Mouse (Mus musculus): ENCODE measurements at regions not wholly inside any gene's neighbourhood (a gene's known extent, or its start where the extent isn't known, plus 50 kb on each side); places are given as distances from the start of the nearest gene placed in this dataset.

- Histone ChIP-seq H3K9me3 (replicated peaks) (no peaks in the 10 kb centered on the region), H3K36me3 (ENCODE audit: poor library complexity, severe bottlenecking) (no peaks in the 10 kb centered on the region), H3K27ac (no peak overlapping the region), H3K27me3 (no peaks in the 10 kb centered on the region), H3K9ac (no peak overlapping the region), H3K4me1 (no peaks in the 10 kb centered on the region), H3K4me2 (no peak overlapping the region), H3K4me3 (no peak overlapping the region)
- WGBS: 73% methylated on average over 1 of the region's 1 CpGs
- no peak for ATAC-seq
These were observed 497.1 kb downstream of the Trib2 start for GRCm38 (mm10) chr12:15319647-15320046.

GRCm38 (mm10) chr12:15294898-15295297 is 521.8 kb downstream of the Trib2 start:
- no peak overlapping the region for H3K27ac ChIP-seq
- H3K4me3 ChIP-seq: no peak overlapping the region
- ATAC-seq: no peak
- no peaks in the 10 kb centered on the region for H3K27me3 ChIP-seq
- H3K4me1 ChIP-seq: no peaks in the 10 kb centered on the region
- H3K36me3 ChIP-seq (ENCODE audit: poor library complexity, severe bottlenecking): no peaks in the 10 kb centered on the region
- WGBS: 84% methylated on average over 2 of the region's 2 CpGs
- H3K9me3 ChIP-seq (replicated peaks): no peaks in the 10 kb centered on the region
- H3K4me2 ChIP-seq: no peak overlapping the region
- H3K9ac ChIP-seq: no peak overlapping the region

GRCm38 (mm10) chr12:15262165-15262564 is 554.6 kb downstream of the Trib2 start:
- Histone ChIP-seq H3K4me3 (no peak overlapping the region), H3K9me3 (replicated peaks) (no peaks in the 10 kb centered on the region), H3K27me3 (no peaks in the 10 kb centered on the region), H3K4me2 (no peak overlapping the region), H3K36me3 (ENCODE audit: poor library complexity, severe bottlenecking) (no peaks in the 10 kb centered on the region), H3K9ac (no peak overlapping the region), H3K27ac (no peak overlapping the region), H3K4me1 (no peaks in the 10 kb centered on the region)
- 89% methylated on average over 1 of the region's 1 CpGs for WGBS
- ATAC-seq: no peak

GRCm38 (mm10) chr12:15261604-15262003 is 555.1 kb downstream of the Trib2 start:
- no peak overlapping the region for H3K9ac ChIP-seq
- WGBS: 86% methylated on average over 1 of the region's 1 CpGs
- no peaks in the 10 kb centered on the region for H3K27me3 ChIP-seq
- no peak for ATAC-seq
- H3K4me1 ChIP-seq: no peaks in the 10 kb centered on the region
- no peaks in the 10 kb centered on the region for H3K36me3 ChIP-seq (ENCODE audit: poor library complexity, severe bottlenecking)
- no peak overlapping the region for H3K4me2 ChIP-seq
- no peak overlapping the region for H3K27ac ChIP-seq
- H3K4me3 ChIP-seq: no peak overlapping the region
- no peaks in the 10 kb centered on the region for H3K9me3 ChIP-seq (replicated peaks)

GRCm38 (mm10) chr12:15260907-15261415 is 555.8 kb downstream of the Trib2 start:
- Histone ChIP-seq H3K9me3 (replicated peaks) (no peaks in the 10 kb centered on the region), H3K4me1 (no peaks in the 10 kb centered on the region), H3K36me3 (ENCODE audit: poor library complexity, severe bottlenecking) (no peaks in the 10 kb centered on the region), H3K9ac (no peak overlapping the region), H3K27me3 (no peaks in the 10 kb centered on the region), H3K27ac (no peak overlapping the region), H3K4me3 (no peak overlapping the region), H3K4me2 (no peak overlapping the region)
- 69% methylated on average over 2 of the region's 2 CpGs for WGBS
- no peak for ATAC-seq

GRCm38 (mm10) chr12:15244966-15245365 is 571.8 kb downstream of the Trib2 start:
- no peak overlapping the region for H3K9ac ChIP-seq
- no peaks in the 10 kb centered on the region for H3K27me3 ChIP-seq
- no peaks in the 10 kb centered on the region for H3K36me3 ChIP-seq (ENCODE audit: poor library complexity, severe bottlenecking)
- H3K27ac ChIP-seq: no peak overlapping the region
- ATAC-seq: no peak
- H3K4me1 ChIP-seq: no peaks in the 10 kb centered on the region
- no peak overlapping the region for H3K4me3 ChIP-seq
- no peak overlapping the region for H3K4me2 ChIP-seq
- 84% methylated on average over 4 of the region's 4 CpGs for WGBS
- H3K9me3 ChIP-seq (replicated peaks): no peaks in the 10 kb centered on the region

- no peak overlapping the region for H3K4me2 ChIP-seq
- H3K27ac ChIP-seq: no peak overlapping the region
- no peak overlapping the region for H3K4me3 ChIP-seq
- peaks cover 4% of the 10 kb centered on the region; the same call in 1 of the 2 replicates for H3K4me1 ChIP-seq
- 81% methylated on average over 5 of the region's 5 CpGs for WGBS
- H3K36me3 ChIP-seq (ENCODE audit: poor library complexity, severe bottlenecking): no peaks in the 10 kb centered on the region
- ATAC-seq: peak; percentile 60; the same call in 1 of the 2 replicates
- H3K9me3 ChIP-seq (replicated peaks): no peaks in the 10 kb centered on the region
- H3K9ac ChIP-seq: no peak overlapping the region
- no peaks in the 10 kb centered on the region for H3K27me3 ChIP-seq
These were observed 594.1 kb downstream of the Trib2 start for GRCm38 (mm10) chr12:15222497-15223170.

GRCm38 (mm10) chr12:15218504-15218903 is 598.2 kb downstream of the Trib2 start:
- ATAC-seq: peak; percentile 58
- no peaks in the 10 kb centered on the region for H3K27me3 ChIP-seq
- no peak overlapping the region for H3K9ac ChIP-seq
- 11% methylated on average over 8 of the region's 8 CpGs for WGBS
- peak overlapping the region; percentile 39 for H3K4me2 ChIP-seq
- no peaks in the 10 kb centered on the region for H3K9me3 ChIP-seq (replicated peaks)
- H3K36me3 ChIP-seq (ENCODE audit: poor library complexity, severe bottlenecking): no peaks in the 10 kb centered on the region
- peaks cover 7% of the 10 kb centered on the region; the same call in 1 of the 2 replicates for H3K4me1 ChIP-seq
- H3K4me3 ChIP-seq: no peak overlapping the region
- no peak overlapping the region for H3K27ac ChIP-seq

- no peaks in the 10 kb centered on the region for H3K36me3 ChIP-seq (ENCODE audit: poor library complexity, severe bottlenecking)
- 61% methylated on average over 3 of the region's 3 CpGs for WGBS
- no peaks in the 10 kb centered on the region for H3K9me3 ChIP-seq (replicated peaks)
- no peak overlapping the region for H3K4me3 ChIP-seq
- 0 out of 2 replicates have a peak, but pooled peaks cover 7% of the 10 kb centered on the region for H3K4me1 ChIP-seq
- no peak overlapping the region for H3K27ac ChIP-seq
- no peak overlapping the region for H3K9ac ChIP-seq
- no peak overlapping the region for H3K4me2 ChIP-seq
- ATAC-seq: no peak
- H3K27me3 ChIP-seq: no peaks in the 10 kb centered on the region
These were observed 600.5 kb downstream of the Trib2 start for GRCm38 (mm10) chr12:15216180-15216579.

DNA sequence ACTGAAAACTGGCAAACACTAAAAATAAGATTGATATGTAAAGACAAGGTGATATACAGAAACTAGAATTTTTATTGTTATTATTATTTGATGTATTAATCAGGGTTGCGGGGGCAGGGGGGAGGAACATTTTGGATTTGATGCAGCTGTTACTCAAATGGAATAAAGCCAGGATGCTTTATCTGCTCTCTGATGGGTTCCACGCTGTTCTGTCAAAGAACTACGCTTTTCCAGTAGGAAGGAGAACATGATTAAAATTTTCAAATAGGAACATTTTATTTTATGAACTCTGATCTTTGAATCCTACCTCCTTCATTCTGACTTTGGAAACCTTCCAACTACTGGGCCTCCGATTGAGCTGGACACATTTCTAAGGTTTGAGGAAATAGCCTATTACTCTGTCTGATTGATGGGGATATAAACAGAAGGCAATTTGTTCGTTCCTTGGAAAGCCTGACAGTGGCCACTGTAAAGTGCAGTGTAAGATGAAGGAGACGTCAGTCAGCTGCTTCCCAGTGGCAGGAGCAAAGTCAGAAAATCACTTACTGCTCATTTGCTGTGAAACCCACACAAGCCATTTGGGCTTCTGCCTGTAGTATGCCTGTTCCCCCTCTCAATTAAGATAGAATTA is 642.2 kb downstream of the Trib2 start:
- no peaks in the 10 kb centered on the region for H3K36me3 ChIP-seq (ENCODE audit: poor library complexity, severe bottlenecking)
- no peak overlapping the region for H3K27ac ChIP-seq
- H3K9ac ChIP-seq: no peak overlapping the region
- no peaks in the 10 kb centered on the region for H3K9me3 ChIP-seq (replicated peaks)
- no peak overlapping the region for H3K4me2 ChIP-seq
- peak; percentile 33; the same call in 1 of the 2 replicates for ATAC-seq
- WGBS: 55% methylated on average over 6 of the region's 6 CpGs
- no peak overlapping the region for H3K4me3 ChIP-seq
- no peaks in the 10 kb centered on the region for H3K4me1 ChIP-seq
- no peaks in the 10 kb centered on the region for H3K27me3 ChIP-seq

DNA sequence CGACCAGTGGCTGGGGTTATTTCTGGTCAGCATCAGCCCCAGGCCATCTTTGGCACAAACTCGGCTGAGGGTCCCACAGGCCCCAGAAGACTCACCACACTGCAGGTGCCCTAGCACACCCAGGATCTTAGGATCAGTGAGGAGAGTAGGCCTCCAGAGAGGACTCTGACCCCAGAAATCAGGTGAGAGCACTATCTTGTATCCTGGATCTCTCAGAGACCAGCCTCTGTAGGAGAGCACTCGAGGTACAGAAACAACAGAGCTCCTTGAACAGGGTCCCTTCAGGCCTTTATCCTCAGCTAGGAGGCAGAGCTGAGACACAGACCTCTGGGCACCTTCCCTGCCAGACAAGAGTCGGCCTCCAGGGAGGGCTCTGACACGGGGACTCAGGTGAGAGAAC is 654.1 kb downstream of the Trib2 start:
- ATAC-seq: no peak
- H3K9me3 ChIP-seq (replicated peaks): no peaks in the 10 kb centered on the region
- no peaks in the 10 kb centered on the region for H3K27me3 ChIP-seq
- no peaks in the 10 kb centered on the region for H3K36me3 ChIP-seq (ENCODE audit: poor library complexity, severe bottlenecking)
- no peaks in the 10 kb centered on the region for H3K4me1 ChIP-seq
- H3K4me3 ChIP-seq: no peak overlapping the region
- no peak overlapping the region for H3K27ac ChIP-seq
- no peak overlapping the region for H3K4me2 ChIP-seq
- 94% methylated on average over 5 of the region's 5 CpGs for WGBS
- H3K9ac ChIP-seq: no peak overlapping the region

GRCm38 (mm10) chr12:15161864-15162263 is 654.9 kb downstream of the Trib2 start:
- no peak overlapping the region for H3K9ac ChIP-seq
- H3K4me1 ChIP-seq: no peaks in the 10 kb centered on the region
- no peak overlapping the region for H3K4me3 ChIP-seq
- no peaks in the 10 kb centered on the region for H3K9me3 ChIP-seq (replicated peaks)
- 62% methylated on average over 3 of the region's 3 CpGs for WGBS
- H3K36me3 ChIP-seq (ENCODE audit: poor library complexity, severe bottlenecking): no peaks in the 10 kb centered on the region
- H3K27me3 ChIP-seq: no peaks in the 10 kb centered on the region
- ATAC-seq: no peak
- no peak overlapping the region for H3K4me2 ChIP-seq
- H3K27ac ChIP-seq: no peak overlapping the region

Measured in forebrain, embryonic 13.5 days (tissue).